Mouse (Mus musculus): ENCODE data around the gene Slc25a34.

- no peak for TF ChIP-seq POLR2A (IDR thresholded peaks at IDR 0.05; ENCODE audit: borderline replicate concordance, extremely low read depth, insufficient read depth, insufficient read length, poor library complexity, severe bottlenecking)
- no peak for TF ChIP-seq CTCF (IDR thresholded peaks at IDR 0.05; ENCODE audit: borderline replicate concordance, extremely low read depth, insufficient read depth, insufficient read length)
These were observed at the start of gene Slc25a34 for GRCm38 (mm10) chr4:141623666-141624065.
